Mouse (Mus musculus) splenic B cell, adult 2 months (primary cell): ENCODE results near the gene Tnrc18.

Experiments
- DNase-seq: peaks from one replicate; pipeline ENCODE4 v3.0.0-alpha.2; 2011; ENCODE audit warnings: low read depth, low spot score
- H3K27me3 ChIP-seq: 2 replicates; pipeline ENCODE4 v1.6.1; 2012; ENCODE audit warnings: mild to moderate bottlenecking, low read length, moderate library complexity, mixed read lengths; ENCODE audit not compliant: control insufficient read depth, poor library complexity, insufficient read depth, severe bottlenecking
- H3K36me3 ChIP-seq: 2 replicates; pipeline ENCODE4 v1.6.1; 2012; ENCODE audit warnings: mild to moderate bottlenecking, low read length, moderate library complexity, mixed read lengths; ENCODE audit not compliant: control insufficient read depth, poor library complexity, insufficient read depth, severe bottlenecking

Gene Tnrc18

DNA sequence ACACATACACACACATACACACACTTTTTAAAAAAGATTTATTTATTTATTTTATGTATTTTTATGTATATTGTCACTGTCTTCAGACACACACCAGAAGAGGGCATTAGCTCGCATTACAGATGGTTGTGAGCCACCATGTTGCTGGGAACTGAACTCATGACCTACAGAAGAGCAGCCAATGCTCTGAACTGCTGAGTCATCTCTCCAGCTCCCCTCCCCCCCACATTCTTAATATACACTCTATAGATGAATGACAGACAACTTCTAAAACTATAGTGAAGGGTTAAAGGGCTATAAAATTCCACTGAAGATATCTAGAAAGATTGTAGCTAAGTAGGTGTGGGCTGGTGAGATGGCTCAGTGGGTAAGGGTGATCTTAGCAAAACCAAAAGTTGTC is 13.7 kb downstream of the Tnrc18 start:
- Histone ChIP-seq H3K27me3 (no peaks in the 10 kb centered on the region), H3K36me3 (no peaks in the 10 kb centered on the region)
- no peak for DNase-seq

- Histone ChIP-seq H3K27me3 (no peaks in the 10 kb centered on the region), H3K36me3 (no peaks in the 10 kb centered on the region)
- no peak for DNase-seq
Observed at GRCm38 (mm10) chr5:142802884-142803283, 14.6 kb downstream of the Tnrc18 start.

DNA sequence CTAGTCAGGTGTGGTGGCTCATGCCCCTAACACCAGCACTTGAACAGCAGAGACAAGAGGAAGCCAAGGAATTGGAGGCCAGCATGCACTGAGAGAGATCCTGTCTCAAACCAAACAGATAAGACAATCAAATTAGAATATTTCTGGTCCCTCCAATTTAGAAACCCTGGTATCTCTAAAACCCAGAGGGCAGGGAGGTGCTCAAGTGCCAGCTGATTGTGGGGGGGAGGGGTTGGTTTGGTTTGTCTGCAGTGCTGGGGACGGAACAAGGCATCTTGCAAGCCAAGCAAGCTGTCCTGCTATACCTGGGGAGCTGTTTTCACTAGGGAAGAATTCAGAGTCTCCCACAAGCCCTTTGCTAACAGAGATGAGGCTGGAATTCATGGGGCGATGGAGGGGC is 15.5 kb downstream of the Tnrc18 start:
- Histone ChIP-seq H3K27me3 (no peaks in the 10 kb centered on the region), H3K36me3 (no peaks in the 10 kb centered on the region)
- no peak for DNase-seq

- Histone ChIP-seq H3K36me3 (no peaks in the 10 kb centered on the region), H3K27me3 (no peaks in the 10 kb centered on the region)
- DNase-seq, result no peak
Observed at GRCm38 (mm10) chr5:142800656-142801055, 16.8 kb downstream of the Tnrc18 start.

DNA sequence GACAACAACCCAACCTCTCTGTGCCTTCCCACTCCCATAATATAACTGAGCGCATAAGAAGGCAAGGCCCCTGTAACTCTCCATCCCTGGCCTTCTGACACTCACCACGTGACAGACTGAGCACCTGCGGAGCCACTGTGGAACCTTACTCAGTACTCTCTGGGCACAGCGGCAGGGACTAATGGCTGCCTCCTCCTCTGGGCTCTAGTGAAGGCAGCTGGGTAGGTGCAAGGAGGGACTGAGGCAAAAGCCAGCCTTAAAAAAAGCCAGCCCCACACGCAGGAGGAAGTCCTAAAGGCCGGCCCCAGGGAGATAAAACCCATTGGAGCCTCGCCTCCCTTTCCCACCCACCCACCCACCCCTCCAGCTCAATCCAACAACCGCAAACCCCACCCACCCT is 17.3 kb downstream of the Tnrc18 start:
- Histone ChIP-seq H3K27me3 (no peaks in the 10 kb centered on the region), H3K36me3 (no peaks in the 10 kb centered on the region)
- no peak for DNase-seq

DNA sequence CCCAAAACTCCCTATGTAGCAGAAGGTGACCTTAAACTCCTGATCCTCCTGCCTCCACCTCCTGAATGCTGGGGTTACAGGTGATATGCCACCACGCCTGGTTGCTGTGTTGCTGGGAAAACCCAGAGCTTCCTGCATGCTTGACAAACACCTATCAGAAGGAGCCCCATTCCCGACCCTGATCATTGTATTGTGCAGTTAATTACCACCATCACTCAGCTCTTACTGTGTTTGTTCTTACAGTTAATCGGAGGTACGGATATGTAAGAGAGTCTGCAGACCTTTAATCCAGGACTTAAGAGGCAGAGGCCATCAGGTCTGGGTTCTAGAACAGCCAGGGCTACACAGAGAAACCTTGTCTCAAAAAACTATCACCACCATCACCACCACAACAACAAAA is 18.2 kb downstream of the Tnrc18 start:
- no peak for DNase-seq
- H3K27me3 ChIP-seq, result no peaks in the 10 kb centered on the region
- no peaks in the 10 kb centered on the region for H3K36me3 ChIP-seq

DNA sequence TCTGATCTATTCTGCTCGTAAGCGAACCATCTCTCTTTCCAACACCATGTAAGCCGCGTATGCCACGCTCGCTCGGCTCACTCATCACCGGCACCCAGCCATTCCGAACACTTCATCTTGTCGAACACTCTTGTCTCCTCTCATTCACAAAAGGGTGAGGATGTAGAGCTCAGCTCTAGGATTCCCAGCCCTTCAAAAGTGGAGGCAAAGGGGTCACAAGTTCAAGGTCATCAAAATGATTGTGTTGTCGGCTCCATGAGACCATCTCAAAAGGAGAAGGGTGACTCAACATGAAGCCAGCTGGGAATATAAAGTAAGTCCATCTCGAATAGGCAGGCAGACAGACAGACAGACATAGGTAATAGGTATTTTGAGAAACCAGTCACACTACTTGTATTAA is 19.3 kb downstream of the Tnrc18 start:
- Histone ChIP-seq H3K36me3 (no peaks in the 10 kb centered on the region), H3K27me3 (no peaks in the 10 kb centered on the region)
- no peak for DNase-seq

- no peaks in the 10 kb centered on the region for H3K36me3 ChIP-seq
- H3K27me3 ChIP-seq, result no peaks in the 10 kb centered on the region
- no peak for DNase-seq
Observed at GRCm38 (mm10) chr5:142797620-142798019, 19.8 kb downstream of the Tnrc18 start.

- no peaks in the 10 kb centered on the region for H3K27me3 ChIP-seq
- H3K36me3 ChIP-seq, result no peaks in the 10 kb centered on the region
- no peak for DNase-seq
Observed at GRCm38 (mm10) chr5:142796921-142797320, 20.5 kb downstream of the Tnrc18 start.

GRCm38 (mm10) chr5:142794582-142794981 is 22.9 kb downstream of the Tnrc18 start:
- Histone ChIP-seq H3K36me3 (no peaks in the 10 kb centered on the region; the same call in 1 of the 2 replicates), H3K27me3 (no peaks in the 10 kb centered on the region)
- DNase-seq, result peak; percentile 88

DNA sequence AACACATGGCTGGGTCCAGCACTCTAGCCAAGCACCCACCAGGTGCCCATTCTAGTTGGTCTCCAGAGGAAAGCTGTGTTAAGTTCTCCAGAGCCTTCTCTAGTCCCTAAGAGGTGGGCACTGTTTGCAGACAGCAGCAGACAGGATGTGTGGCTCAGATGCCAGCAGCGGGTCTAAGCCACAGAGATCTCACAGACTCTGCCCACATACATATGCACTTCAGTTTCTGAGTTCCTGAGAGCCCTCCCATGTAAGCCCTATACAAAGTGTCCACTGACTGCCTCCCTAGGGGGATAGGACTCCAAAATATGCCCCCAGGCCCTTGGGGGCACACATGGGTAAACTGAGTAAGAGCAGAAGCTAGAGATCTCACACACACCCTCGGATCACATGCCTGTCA is 23.3 kb downstream of the Tnrc18 start:
- Histone ChIP-seq H3K36me3 (no peaks in the 10 kb centered on the region; the same call in 1 of the 2 replicates), H3K27me3 (no peaks in the 10 kb centered on the region)
- DNase-seq, result peak; percentile 46

DNA sequence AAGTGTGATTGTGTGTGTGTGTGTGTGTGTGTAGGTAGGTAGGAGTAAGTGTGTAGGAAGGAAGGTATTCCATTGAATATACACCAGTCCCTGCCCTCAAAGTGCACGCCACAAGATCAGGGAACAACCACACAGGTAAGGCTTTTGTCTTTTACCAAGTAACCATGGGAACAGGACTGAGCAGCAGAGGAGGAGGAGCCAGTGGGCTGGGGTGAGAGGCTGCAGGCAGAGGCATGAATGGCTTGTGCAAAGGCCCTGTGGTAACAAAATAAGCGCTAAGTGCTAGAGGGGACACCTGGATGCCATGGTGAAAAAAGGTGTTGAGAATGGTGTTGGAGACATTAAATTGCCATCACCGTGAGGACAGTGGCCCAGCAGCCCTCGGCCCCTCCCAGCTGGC is 24.9 kb downstream of the Tnrc18 start:
- Histone ChIP-seq H3K27me3 (no peaks in the 10 kb centered on the region), H3K36me3 (peaks cover 7% of the 10 kb centered on the region)
- no peak for DNase-seq

DNA sequence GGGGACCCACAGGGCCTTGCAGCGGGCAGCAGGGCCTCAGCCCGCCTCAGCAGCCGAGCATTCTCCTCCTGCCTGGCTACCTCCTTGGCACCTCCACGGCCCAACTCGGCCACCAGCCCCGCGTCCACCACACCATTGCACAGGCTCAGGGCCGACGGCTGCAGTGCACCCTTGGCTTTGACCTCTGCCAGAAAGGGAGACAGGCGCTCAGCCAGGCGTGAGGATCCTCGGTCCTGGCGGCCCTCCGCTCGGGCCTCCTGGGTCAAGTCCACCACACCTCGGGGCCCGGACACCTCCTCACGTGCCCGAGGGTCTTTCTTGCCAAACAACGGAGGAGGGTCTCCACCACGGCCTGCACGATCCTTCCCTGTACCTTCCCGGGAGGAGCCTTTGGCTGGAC is 29.2 kb downstream of the Tnrc18 start:
- no peak for DNase-seq
- H3K36me3 ChIP-seq, result peaks cover 7% of the 10 kb centered on the region

GRCm38 (mm10) chr5:142787304-142787905 is 30.1 kb downstream of the Tnrc18 start:
- Histone ChIP-seq H3K36me3 (peaks cover 7% of the 10 kb centered on the region), H3K27me3 (no peaks in the 10 kb centered on the region)
- no peak for DNase-seq

More for the DNA sequence above, 29.2 kb downstream of the Tnrc18 start:
- no peaks in the 10 kb centered on the region for H3K27me3 ChIP-seq

- Histone ChIP-seq H3K27me3 (no peaks in the 10 kb centered on the region), H3K36me3 (peaks cover 7% of the 10 kb centered on the region)
- DNase-seq, result peak; percentile 32
Observed at GRCm38 (mm10) chr5:142786709-142787108, 30.8 kb downstream of the Tnrc18 start.

DNA sequence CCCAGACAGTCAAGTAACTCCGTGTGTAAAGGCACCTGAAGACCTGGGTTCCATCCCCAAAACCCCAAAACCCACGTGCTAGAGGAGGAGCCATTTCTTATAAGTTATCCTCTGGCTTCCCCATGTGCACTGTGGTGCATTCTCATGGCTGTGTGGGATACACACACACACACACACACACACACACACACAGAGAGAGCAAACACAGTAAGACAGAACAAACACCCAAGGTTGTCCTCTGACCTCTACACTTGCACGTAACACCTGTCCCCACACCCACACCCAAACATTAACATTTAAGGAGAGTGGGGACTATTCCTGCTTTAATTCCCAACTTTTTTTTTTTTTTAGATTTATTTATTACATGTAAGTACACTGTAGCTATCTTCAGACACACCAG is 31.2 kb downstream of the Tnrc18 start:
- Histone ChIP-seq H3K36me3 (peaks cover 7% of the 10 kb centered on the region), H3K27me3 (no peaks in the 10 kb centered on the region)
- no peak for DNase-seq
